Mouse (Mus musculus): ENCODE results near the gene Gprin2.

DNA sequence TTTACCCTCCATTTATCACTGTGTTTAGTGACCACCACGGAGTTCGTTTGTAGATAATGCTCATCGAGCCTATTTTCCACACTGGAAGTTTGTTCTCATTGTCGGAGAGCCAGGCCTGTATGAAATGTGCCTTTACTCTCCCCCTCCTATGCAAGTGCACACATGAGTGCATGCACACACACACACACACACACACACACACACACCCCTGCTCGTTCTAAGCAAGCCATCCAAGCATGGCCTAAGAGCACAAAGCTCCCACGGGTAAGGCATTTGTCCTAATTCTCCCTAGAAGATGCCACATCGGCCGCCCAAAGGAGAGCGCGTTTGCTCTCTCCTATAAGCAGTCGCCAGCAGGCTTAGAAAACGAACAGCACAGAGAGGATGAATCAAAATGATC lies 45.7 kb downstream of the Gprin2 start:
- TF ChIP-seq CTCF (IDR thresholded peaks at IDR 0.05; ENCODE audit: borderline replicate concordance, control insufficient read depth, extremely low read depth, insufficient read depth, low read length, poor library complexity) (no peak), POLR2A (IDR thresholded peaks at IDR 0.05; ENCODE audit: control insufficient read depth, extremely low read depth, insufficient read depth, low read length, poor library complexity) (no peak)

Measured in thymus, adult 2 months (tissue).